In the genomic region with DNA sequence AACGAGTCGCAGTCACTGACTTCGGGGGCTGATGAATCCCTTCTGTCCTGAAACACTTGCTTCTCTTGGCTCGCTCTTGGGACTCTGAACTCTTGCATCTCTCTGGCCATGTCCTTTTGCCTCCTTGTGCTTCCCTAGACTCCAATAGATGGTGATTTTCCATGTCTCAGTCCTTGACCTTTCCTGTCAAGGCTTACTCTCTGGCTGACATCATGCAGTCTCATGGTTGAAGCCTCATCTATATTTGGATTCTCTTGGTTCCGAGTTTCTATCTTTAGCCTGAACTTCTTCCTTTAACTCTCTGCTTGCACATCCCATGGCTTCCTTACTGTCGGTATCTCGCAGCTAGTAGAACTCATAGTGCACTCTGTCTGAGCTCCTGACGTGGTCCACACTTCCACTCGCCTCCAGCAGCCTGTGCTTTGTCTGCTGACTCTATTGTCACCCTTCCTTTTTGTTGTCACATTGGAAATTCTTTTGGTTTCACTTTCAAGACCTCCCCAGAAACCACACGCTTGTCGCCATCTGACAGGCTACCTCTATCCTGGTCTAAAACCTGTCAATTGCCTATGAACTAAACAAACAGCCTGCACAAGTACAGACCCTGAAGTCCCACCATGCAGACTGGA, we compare ENCODE assay signal across 14 mouse cellular contexts. TPM values are rescaled to one million over a fixed set of nuclear protein-coding genes. Genes with fewer than 3 reads are reported as not detected.
DNase-seq lines count a peak whose midpoint lies in the region; ATAC-seq and TF ChIP-seq lines count a peak whose summit lies in the region.
"Had no signal": no experiment of that assay in that cellular context is flagged by ENCODE, and none has a peak within 500 bp of the region (broad histone marks: within the 10 kb centered on the region; RNA-seq: fewer than 3 reads in every experiment).

No protein-coding gene starts in this region.

- H3K27me3 ChIP-seq in midbrain, embryonic 11.5 days (ENCODE audit: control insufficient read depth, insufficient read depth, low read length): no peaks in the 10 kb centered on the region
- no peaks in the 10 kb centered on the region for H3K27me3 ChIP-seq in midbrain, postnatal 0 days (ENCODE audit: insufficient read depth, low read length)
- H3K27me3 ChIP-seq in hindbrain, embryonic 16.5 days (replicated peaks; ENCODE audit: control insufficient read depth, insufficient read depth, low read length): no peaks in the 10 kb centered on the region
- H3K27me3 ChIP-seq: hindbrain, embryonic 13.5 days; Patski had no signal

- peak; percentile 67 to 90 for DNase-seq in adrenal gland, adult (ENCODE audit: inconsistent age in 2 of 2, low spot score in 1 of 2)
- DNase-seq in adrenal gland, postnatal 4 days (ENCODE audit: low spot score in 2 of 2): no peak
- DNase-seq in midbrain, embryonic 11.5 days (ENCODE audit: low spot score, missing footprints): peak; percentile 77
- DNase-seq in midbrain, postnatal 0 days (ENCODE audit: low spot score): no peak
- DNase-seq in heart, postnatal 14 days: peak; percentile 19 to 26
- peak; percentile 65 for DNase-seq in skeletal muscle tissue, adult 2 months (ENCODE audit: low read depth, low spot score)
- no peak for DNase-seq in layer of hippocampus, adult 8-10 months (ENCODE audit: low spot score in 2 of 2)
- DNase-seq: cerebellum, adult 2 months; lung, postnatal 4 days had no signal

- H3K9me3 ChIP-seq in midbrain, embryonic 11.5 days (ENCODE audit: control insufficient read depth, low read length): no peaks in the 10 kb centered on the region
- H3K9me3 ChIP-seq in midbrain, postnatal 0 days (ENCODE audit: low read length): no peaks in the 10 kb centered on the region
- no peaks in the 10 kb centered on the region for H3K9me3 ChIP-seq in hindbrain, embryonic 16.5 days (ENCODE audit: control insufficient read depth, low read length)
- H3K9me3 ChIP-seq: hindbrain, embryonic 13.5 days had no signal

- no peak overlapping the region for H3K27ac ChIP-seq in midbrain, embryonic 11.5 days (ENCODE audit: low read depth, low read length)
- no peak overlapping the region for H3K27ac ChIP-seq in midbrain, postnatal 0 days (ENCODE audit: low read depth, low read length)
- no peak overlapping the region for H3K27ac ChIP-seq in hindbrain, embryonic 16.5 days (ENCODE audit: low read depth, low read length)
- H3K27ac ChIP-seq: hindbrain, embryonic 13.5 days; left cerebral cortex, adult 2 months; stomach, postnatal 0 days had no signal

- no peaks in the 10 kb centered on the region for H3K4me1 ChIP-seq in midbrain, embryonic 11.5 days (ENCODE audit: control insufficient read depth, insufficient read depth, low read length)
- H3K4me1 ChIP-seq in midbrain, postnatal 0 days (ENCODE audit: insufficient read depth, low read length): no peaks in the 10 kb centered on the region
- H3K4me1 ChIP-seq in hindbrain, embryonic 16.5 days (ENCODE audit: control insufficient read depth, insufficient read depth, low read depth, low read length): no peaks in the 10 kb centered on the region
- H3K4me1 ChIP-seq: hindbrain, embryonic 13.5 days had no signal

- TF ChIP-seq CTCF in midbrain, postnatal 0 days (IDR thresholded peaks at IDR 0.05): no peak

- no peak overlapping the region for H3K9ac ChIP-seq in midbrain, embryonic 11.5 days (ENCODE audit: low read length)
- H3K9ac ChIP-seq in midbrain, postnatal 0 days (replicated peaks; ENCODE audit: low read length, poor library complexity, severe bottlenecking): no peak overlapping the region
- H3K9ac ChIP-seq in hindbrain, embryonic 16.5 days (ENCODE audit: low read depth, low read length): no peak overlapping the region
- H3K9ac ChIP-seq: hindbrain, embryonic 13.5 days had no signal

- H3K36me3 ChIP-seq in midbrain, embryonic 11.5 days (ENCODE audit: control insufficient read depth, insufficient read depth, low read length): no peaks in the 10 kb centered on the region
- H3K36me3 ChIP-seq in midbrain, postnatal 0 days (ENCODE audit: insufficient read depth, low read length): no peaks in the 10 kb centered on the region
- no peaks in the 10 kb centered on the region for H3K36me3 ChIP-seq in hindbrain, embryonic 16.5 days (ENCODE audit: control insufficient read depth, insufficient read depth, low read length)
- H3K36me3 ChIP-seq: hindbrain, embryonic 13.5 days had no signal

- 83% methylated on average over 11 of the region's 11 CpGs for WGBS in midbrain, embryonic 11.5 days
- whole genome bisulfite sequencing in midbrain, postnatal 0 days: 80% methylated on average over 11 of the region's 11 CpGs
- 75% methylated on average over 11 of the region's 11 CpGs for WGBS in hindbrain, embryonic 16.5 days

- intact Hi-C loops in heart, postnatal 14 days (cut with DNase I): no loop called here

- no peak overlapping the region for H3K4me2 ChIP-seq in midbrain, embryonic 11.5 days
- H3K4me2 ChIP-seq in midbrain, postnatal 0 days (ENCODE audit: low read depth, low read length, poor library complexity, severe bottlenecking): no peak overlapping the region
- H3K4me2 ChIP-seq in hindbrain, embryonic 16.5 days (ENCODE audit: low read length): no peak overlapping the region
- H3K4me2 ChIP-seq: hindbrain, embryonic 13.5 days had no signal

- H3K4me3 ChIP-seq in midbrain, embryonic 11.5 days (ENCODE audit: low read depth, low read length): no peak overlapping the region
- H3K4me3 ChIP-seq in midbrain, postnatal 0 days (ENCODE audit: low read depth, low read length): no peak overlapping the region
- H3K4me3 ChIP-seq in hindbrain, embryonic 16.5 days (ENCODE audit: low read length): no peak overlapping the region
- H3K4me3 ChIP-seq: hindbrain, embryonic 13.5 days; left cerebral cortex, adult 2 months had no signal

- ATAC-seq in midbrain, embryonic 11.5 days (ENCODE audit: low FRiP score): no peak
- ATAC-seq in midbrain, postnatal 0 days (ENCODE audit: low FRiP score): no peak
- no peak for ATAC-seq in hindbrain, embryonic 16.5 days
- ATAC-seq: Patski had no signal

RNA-seq across cellular contexts. Expression of gene Tmem178, which starts 10.9 kb away (rescaled TPM):
- total RNA-seq in adrenal gland, postnatal 4 days (2021): 10 to 100 TPM in 1 of 2 experiments, 1 to 10 TPM in 1; 7.6 to 10.0 TPM
- 12.8 and 14.2 TPM in 2 replicates for polyA plus RNA-seq in midbrain, embryonic 11.5 days (2014; fragmentation: Nextera tagmentation; extraction: Ambion mirVana)
- total RNA-seq in midbrain, postnatal 0 days (2014; rRNA removed): 21.9 and 26.5 TPM in 2 replicates
- polyA plus RNA-seq in midbrain, postnatal 0 days (2015; fragmentation: Nextera tagmentation; extraction: Ambion mirVana): 18.9 and 20.1 TPM in 2 replicates
- total RNA-seq in heart, postnatal 14 days (2021): 1 to 10 TPM in 1 of 2 experiments, under 1 TPM in 1; 0.78 to 1.6 TPM
- 26.5 and 29.4 TPM in 2 replicates for polyA plus RNA-seq in hindbrain, embryonic 16.5 days (2015; fragmentation: Nextera tagmentation; extraction: Ambion mirVana)
- 100 to 1,000 TPM in 1 of 4 experiments, 10 to 100 TPM in 3; 92.1 to 105 (median 98.5) TPM for total RNA-seq in layer of hippocampus, adult 8-10 months (2022)

Comparison
In these comparisons a context has a peak if more than half of its experiments do, and no peak if none do; other contexts are left out.
1. DNase-seq: peak in adrenal gland, adult (2 of 2), midbrain, embryonic 11.5 days (single experiment), heart, postnatal 14 days (2 of 2) and skeletal muscle tissue, adult 2 months (single experiment); none in adrenal gland, postnatal 4 days (0 of 2), midbrain, postnatal 0 days (single experiment) and layer of hippocampus, adult 8-10 months (0 of 2).